Mouse (Mus musculus) hindbrain, embryonic 14.5 days (tissue): Measurements from ENCODE around the gene Hsd17b1. TPM values are rescaled to one million over a fixed set of nuclear protein-coding genes. Genes with fewer than 3 reads are reported as not detected.

Experiments
- ATAC-seq: fragments of 200-750 bp; cut with Nextera tagmentation; 2 replicates; pipeline ENCODE4 v1.8.0; 2017; ENCODE audit warnings: moderate number of reproducible peaks, mild to moderate bottlenecking, moderate TSS enrichment, moderate library complexity; ENCODE audit not compliant: low FRiP score
- DNase-seq: peaks from one replicate; pipeline ENCODE4 v3.0.0-alpha.2; 2015; ENCODE audit warnings: low spot score
- H3K27ac ChIP-seq: fragments of 300-500 bp; sonication (generic); 2 replicates; pipeline ENCODE4 v1.5.1; 2014; ENCODE audit warnings: mild to moderate bottlenecking, moderate library complexity
- H3K27me3 ChIP-seq: fragments of 300-500 bp; sonication (generic); 2 replicates; pipeline ENCODE4 v1.6.1; 2014; ENCODE audit warnings: mild to moderate bottlenecking, low read length, mixed read lengths; ENCODE audit not compliant: control insufficient read depth, insufficient read depth
- H3K36me3 ChIP-seq: fragments of 300-500 bp; sonication (generic); replicated peaks from 2 replicates; pipeline ENCODE4 v1.6.1; 2014; ENCODE audit not compliant: control insufficient read depth, insufficient read depth
- H3K4me1 ChIP-seq: fragments of 300-500 bp; sonication (generic); replicated peaks from 2 replicates; pipeline ENCODE4 v1.6.1; 2014; ENCODE audit warnings: antibody characterized with exemption, low read length, mixed read lengths; ENCODE audit not compliant: control insufficient read depth, insufficient read depth
- H3K4me2 ChIP-seq: fragments of 300-500 bp; sonication (generic); replicated peaks from 2 replicates; pipeline ENCODE4 v1.6.1; 2014; ENCODE audit warnings: mild to moderate bottlenecking, moderate library complexity
- H3K4me3 ChIP-seq: fragments of 300-500 bp; sonication (generic); replicated peaks from 2 replicates; pipeline ENCODE4 v1.5.1; 2014; ENCODE audit warnings: mild to moderate bottlenecking, low read length
- H3K9ac ChIP-seq: fragments of 300-500 bp; sonication (generic); 2 replicates; pipeline ENCODE4 v1.6.1; 2014
- H3K9me3 ChIP-seq: fragments of 300-500 bp; sonication (generic); 2 replicates; pipeline ENCODE4 v1.6.1; 2016; ENCODE audit warnings: low read length; ENCODE audit not compliant: control insufficient read depth
- WGBS: fragments of 180-500 bp; shearing (Covaris S2); extraction: QIAGEN DNeasy Blood & Tissue Kit; methylation state at CpG from one replicate; pipeline ENCODE4 v1.1.7; 2014; 5-methylcytosine and 5-hydroxymethylcytosine counted together
- polyA plus RNA-seq: library from polyadenylated mRNA; unstranded; fragments of >200 nt; fragmentation: Nextera tagmentation; extraction: Ambion mirVana; gene quantifications from 2 replicates; pipeline ENCODE4 v1.2.1, GENCODE M21; 2014

The Hsd17b1 gene
- 0.31 TPM in 1 of 2 replicates, not detected in the other for polyA plus RNA-seq

DNA sequence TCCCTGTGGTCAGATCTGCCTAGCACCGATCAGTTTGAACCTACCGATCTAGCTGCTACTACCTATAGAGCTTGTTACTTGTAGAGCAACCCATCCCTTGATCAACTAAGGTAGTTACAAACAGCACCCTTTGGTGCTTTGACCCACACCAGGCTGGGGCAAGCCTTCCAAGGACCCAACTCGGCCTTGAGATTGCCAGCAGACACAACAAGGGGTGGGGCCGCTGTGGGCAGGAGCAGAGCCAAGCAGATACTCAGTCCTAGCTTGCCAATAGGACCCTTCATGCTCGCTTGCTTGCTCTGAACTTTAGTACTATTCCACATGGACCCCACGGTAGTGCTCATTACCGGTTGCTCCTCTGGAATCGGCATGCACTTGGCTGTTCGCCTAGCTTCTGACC, at the start of gene Hsd17b1:
Gene Hsd17b1, plus strand, starts transcription at position 291 of the 400 bp plus-strand sequence.
- Histone ChIP-seq H3K4me3 (no peak within 1 kb of the TSS), H3K36me3 (peaks cover 6% of the 10 kb centered on the region; the same call in 1 of the 2 replicates), H3K9ac (no peak within 1 kb of the TSS), H3K4me1 (peaks cover 9% of the 10 kb centered on the region), H3K27ac (no peak within 1 kb of the TSS), H3K27me3 (peaks cover 47% of the 10 kb centered on the region), H3K9me3 (no peaks in the 10 kb centered on the region), H3K4me2 (no peak within 1 kb of the TSS)
- DNase-seq: no peak
- 71% methylated on average over 9 of the region's 9 CpGs for WGBS
- ATAC-seq: no peak

GRCm38 (mm10) chr11:101029320-101029719, 48.9 kb upstream of the Hsd17b1 start:
- ATAC-seq (no peak), DNase-seq (no peak)
- 88% methylated on average over 8 of the region's 8 CpGs for WGBS

GRCm38 (mm10) chr11:101030136-101030807, 47.9 kb upstream of the Hsd17b1 start:
- Histone ChIP-seq H3K4me1 (no peaks in the 10 kb centered on the region), H3K9me3 (no peaks in the 10 kb centered on the region), H3K36me3 (peaks cover 97% of the 10 kb centered on the region), H3K4me3 (no peak overlapping the region), H3K27ac (no peak overlapping the region), H3K4me2 (no peak overlapping the region), H3K9ac (no peak overlapping the region), H3K27me3 (no peaks in the 10 kb centered on the region)
- ATAC-seq (no peak), DNase-seq (no peak)
- WGBS: 81% methylated on average over 10 of the region's 10 CpGs

More at GRCm38 (mm10) chr11:101029320-101029719, 48.9 kb upstream of the Hsd17b1 start:
- Histone ChIP-seq H3K27me3 (no peaks in the 10 kb centered on the region), H3K9me3 (no peaks in the 10 kb centered on the region), H3K27ac (no peak overlapping the region), H3K36me3 (peaks cover 97% of the 10 kb centered on the region), H3K9ac (no peak overlapping the region), H3K4me3 (no peak overlapping the region), H3K4me1 (no peaks in the 10 kb centered on the region), H3K4me2 (no peak overlapping the region)

DNA sequence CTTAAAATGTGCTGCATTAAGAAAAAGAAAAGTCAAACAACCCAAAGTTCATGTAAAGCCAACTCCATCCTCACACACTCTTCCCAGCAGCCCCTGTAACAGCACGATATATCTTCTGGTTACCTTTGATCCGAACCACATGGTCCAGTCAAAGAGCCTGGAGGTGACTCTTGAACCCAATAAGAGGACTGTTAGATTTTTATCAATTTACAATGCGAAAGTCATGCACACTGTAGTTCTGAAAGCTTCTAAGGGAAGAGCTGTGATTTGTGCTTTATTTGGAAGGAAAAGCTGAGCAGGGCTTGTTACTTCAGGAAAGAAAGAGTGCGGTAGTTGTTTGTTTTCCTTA, 47.4 kb upstream of the Hsd17b1 start:
- Histone ChIP-seq H3K4me1 (no peaks in the 10 kb centered on the region), H3K9ac (no peak overlapping the region), H3K9me3 (no peaks in the 10 kb centered on the region), H3K36me3 (peaks cover 97% of the 10 kb centered on the region), H3K27me3 (no peaks in the 10 kb centered on the region), H3K27ac (no peak overlapping the region), H3K4me2 (no peak overlapping the region), H3K4me3 (no peak overlapping the region)
- ATAC-seq (no peak), DNase-seq (no peak)
- WGBS: 96% methylated on average over 4 of the region's 4 CpGs

- no peaks in the 10 kb centered on the region for H3K9me3 ChIP-seq
- DNase-seq (no peak), ATAC-seq (no peak)
- H3K4me1 ChIP-seq: no peaks in the 10 kb centered on the region
- no peak overlapping the region for H3K4me2 ChIP-seq
- no peaks in the 10 kb centered on the region for H3K27me3 ChIP-seq
- no peak overlapping the region for H3K4me3 ChIP-seq
- 89% methylated on average over 1 of the region's 1 CpGs for WGBS
- no peak overlapping the region for H3K27ac ChIP-seq
- no peak overlapping the region for H3K9ac ChIP-seq
- H3K36me3 ChIP-seq: peaks cover 97% of the 10 kb centered on the region
Observed at GRCm38 (mm10) chr11:101031470-101031869, 46.7 kb upstream of the Hsd17b1 start.

DNA sequence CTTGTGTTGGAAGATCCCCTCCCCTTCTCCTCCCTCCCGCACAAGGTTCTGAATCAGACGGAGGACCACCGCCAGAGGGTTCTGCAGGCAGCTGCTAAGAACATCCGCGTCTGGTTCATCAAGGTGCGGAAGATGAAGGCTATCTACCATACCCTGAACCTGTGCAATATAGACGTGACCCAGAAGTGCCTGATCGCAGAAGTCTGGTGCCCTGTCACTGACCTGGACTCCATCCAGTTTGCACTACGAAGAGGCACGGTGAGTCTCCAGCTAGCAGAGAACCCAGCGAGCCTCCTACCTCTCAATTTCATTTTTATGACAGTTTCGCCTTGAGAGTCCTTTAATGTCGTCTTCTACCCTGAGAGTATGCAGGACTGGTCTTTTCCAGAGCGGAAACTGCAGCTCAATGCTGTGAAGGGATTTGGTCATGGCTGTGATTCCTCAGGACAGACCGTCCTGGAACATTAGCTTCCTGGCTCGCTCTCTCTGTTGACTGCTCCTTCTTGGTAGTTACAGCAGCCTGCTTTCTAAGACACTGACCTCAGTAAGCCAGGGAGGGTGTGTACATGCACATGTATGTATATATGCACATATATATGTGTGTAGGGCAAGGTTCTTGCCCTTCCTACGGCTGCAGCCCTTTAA, 44.2 kb upstream of the Hsd17b1 start:
- WGBS: 96% methylated on average over 17 of the region's 17 CpGs
- peaks cover 99% of the 10 kb centered on the region for H3K36me3 ChIP-seq
- no peaks in the 10 kb centered on the region for H3K27me3 ChIP-seq
- H3K9ac ChIP-seq: no peak overlapping the region
- H3K9me3 ChIP-seq: no peaks in the 10 kb centered on the region
- DNase-seq: no peak
- no peak for ATAC-seq
- no peak overlapping the region for H3K27ac ChIP-seq
- H3K4me2 ChIP-seq: no peak overlapping the region
- H3K4me3 ChIP-seq: no peak overlapping the region
- no peaks in the 10 kb centered on the region for H3K4me1 ChIP-seq

DNA sequence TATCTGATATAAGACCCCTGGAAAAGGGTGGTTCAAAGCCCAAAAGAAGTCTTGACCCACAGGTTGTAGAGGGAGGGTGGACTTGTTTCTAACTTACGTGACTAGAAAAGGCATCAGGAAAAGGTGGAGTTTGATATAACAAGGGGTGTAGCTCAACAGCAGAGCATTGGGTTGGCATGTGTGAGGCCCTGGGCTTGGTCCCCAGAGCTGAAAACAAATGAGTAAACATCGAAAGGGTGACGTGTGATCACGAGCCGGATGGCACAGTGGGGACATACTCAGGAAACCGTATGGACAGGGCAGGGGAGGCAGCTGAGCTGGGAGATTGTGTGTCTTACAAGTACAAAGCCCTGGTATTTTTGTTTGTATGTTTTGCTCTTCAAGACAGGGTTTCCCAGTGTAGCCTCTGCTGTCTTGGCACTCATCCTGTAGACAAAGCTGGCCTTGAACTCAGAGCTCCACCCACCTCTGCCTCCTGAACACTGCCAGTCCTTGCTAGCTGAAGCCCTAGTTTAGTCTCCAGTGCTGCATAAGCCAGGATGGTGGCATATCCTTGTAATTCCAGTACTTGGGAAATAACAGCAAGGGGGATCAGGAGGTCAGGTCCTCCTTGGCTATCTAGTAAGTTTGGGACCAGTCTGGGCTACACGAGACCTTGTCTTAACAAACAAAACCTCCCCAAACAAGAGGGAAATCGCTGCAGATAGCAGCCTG, 43.4 kb upstream of the Hsd17b1 start:
- no peak overlapping the region for H3K4me3 ChIP-seq
- no peaks in the 10 kb centered on the region for H3K4me1 ChIP-seq
- ATAC-seq (no peak), DNase-seq (no peak)
- H3K9ac ChIP-seq: no peak overlapping the region
- H3K9me3 ChIP-seq: no peaks in the 10 kb centered on the region
- no peak overlapping the region for H3K4me2 ChIP-seq
- no peak overlapping the region for H3K27ac ChIP-seq
- H3K27me3 ChIP-seq: no peaks in the 10 kb centered on the region
- peaks cover 100% of the 10 kb centered on the region for H3K36me3 ChIP-seq
- WGBS: 92% methylated on average over 8 of the region's 8 CpGs

- H3K4me2 ChIP-seq: no peak overlapping the region
- no peaks in the 10 kb centered on the region for H3K4me1 ChIP-seq
- 86% methylated on average over 4 of the region's 4 CpGs for WGBS
- H3K27ac ChIP-seq: no peak overlapping the region
- ATAC-seq: no peak
- no peaks in the 10 kb centered on the region for H3K27me3 ChIP-seq
- no peak overlapping the region for H3K4me3 ChIP-seq
- DNase-seq: no peak
- no peak overlapping the region for H3K9ac ChIP-seq
- no peaks in the 10 kb centered on the region for H3K9me3 ChIP-seq
- peaks cover 100% of the 10 kb centered on the region for H3K36me3 ChIP-seq
Observed at GRCm38 (mm10) chr11:101035328-101035695, 42.9 kb upstream of the Hsd17b1 start.

GRCm38 (mm10) chr11:101037795-101038194, 40.4 kb upstream of the Hsd17b1 start:
- H3K9ac ChIP-seq: no peak overlapping the region
- 76% methylated on average over 10 of the region's 10 CpGs for WGBS
- H3K36me3 ChIP-seq: peaks cover 100% of the 10 kb centered on the region
- no peak overlapping the region for H3K4me2 ChIP-seq
- no peaks in the 10 kb centered on the region for H3K9me3 ChIP-seq
- no peaks in the 10 kb centered on the region for H3K27me3 ChIP-seq
- no peaks in the 10 kb centered on the region for H3K4me1 ChIP-seq
- DNase-seq (no peak), ATAC-seq (no peak)
- no peak overlapping the region for H3K27ac ChIP-seq
- no peak overlapping the region for H3K4me3 ChIP-seq
